Mouse (Mus musculus): Measurements from ENCODE around the gene Ly6g5b.

- TF ChIP-seq CTCF (IDR thresholded peaks at IDR 0.05; ENCODE audit: low read depth) (no peak), EP300 (optimal IDR thresholded peaks at IDR 0.05) (no peak)
Measured at GRCm38 (mm10) chr17:35085208-35085865, 29.9 kb downstream of the Ly6g5b start, which contains the start of gene Ly6g6f.

Data from stomach, postnatal 0 days (tissue).